Mouse (Mus musculus) lung, postnatal 0 days (tissue): ENCODE data around the gene Mon2.

Experiments used
- CTCF ChIP-seq: IDR thresholded peaks from 2 replicates; pipeline ENCODE4 v1.5.1; 2016; ENCODE audit warnings: antibody characterized with exemption, mild to moderate bottlenecking
- EP300 ChIP-seq: IDR thresholded peaks from 2 replicates; pipeline ENCODE4 v1.6.1; 2016; ENCODE audit warnings: antibody characterized with exemption, mild to moderate bottlenecking, control low read depth

- TF ChIP-seq CTCF (no peak), EP300 (no peak)
These were observed 91.6 kb downstream of the Mon2 start for GRCm38 (mm10) chr10:122984531-122985251.
